Mouse (Mus musculus) cerebellum, adult 18-20 months (tissue): ENCODE results near the gene Tbl1x.
"Not testable (repeated sequence)": the region's sequence is repeated elsewhere in the genome, so short reads cannot be mapped to it uniquely, and the experiment has no call there.

Experiments
- DNase-seq, 2 experiments: peaks; one replicate each; pipeline ENCODE4 v3.0.0; 2021

Gene Tbl1x

DNA sequence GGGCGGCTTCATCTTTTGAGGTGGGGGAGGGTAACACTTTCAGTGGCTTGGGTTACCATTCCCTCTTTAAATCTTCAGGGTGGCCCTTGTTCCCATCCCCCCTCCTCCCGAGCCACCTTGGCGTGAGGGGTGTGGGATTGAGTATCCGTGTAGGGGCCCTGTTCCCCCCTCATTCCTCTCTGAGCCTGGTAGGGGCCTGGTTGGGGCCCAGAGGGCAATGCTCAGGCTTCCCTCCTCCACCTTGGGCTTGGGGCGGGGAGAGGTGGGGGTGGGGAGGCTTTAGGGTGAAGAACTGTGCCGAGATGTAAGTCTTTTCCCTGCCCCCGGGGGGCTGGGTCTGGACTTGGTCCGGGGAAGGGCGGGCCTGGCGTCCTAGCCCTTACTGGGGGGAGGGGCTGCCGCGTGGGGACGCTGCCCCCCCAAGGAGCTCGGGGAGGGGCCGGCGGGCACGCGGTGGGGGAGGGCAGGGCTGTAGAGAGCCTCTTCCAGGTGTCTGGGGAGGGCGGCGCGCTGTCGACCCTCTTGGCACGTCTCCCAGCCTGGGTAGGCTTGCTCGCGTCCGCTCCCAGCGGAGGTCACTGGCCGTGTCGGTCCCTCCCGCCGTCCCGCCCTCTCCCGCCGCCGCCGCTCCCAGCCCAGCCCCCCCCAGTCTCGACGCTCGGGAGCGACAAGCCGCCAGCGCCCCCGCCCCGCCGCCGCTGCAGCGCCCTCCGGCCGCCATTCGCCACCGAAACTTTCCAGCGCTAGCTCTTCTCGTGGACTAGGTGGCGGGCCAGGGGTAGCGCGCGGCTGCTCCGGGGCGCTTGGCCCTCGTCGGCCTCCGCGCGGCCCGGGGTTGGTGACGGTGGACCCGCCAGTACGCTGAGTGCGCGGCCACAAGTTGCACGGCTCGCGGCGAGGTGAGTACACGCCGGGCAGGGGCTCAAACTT lies at the start of gene Tbl1x:
Gene Tbl1x, plus strand, starts transcription at position 643 of the 930 bp plus-strand sequence.
- peak; percentile 61 to 77 for DNase-seq

DNA sequence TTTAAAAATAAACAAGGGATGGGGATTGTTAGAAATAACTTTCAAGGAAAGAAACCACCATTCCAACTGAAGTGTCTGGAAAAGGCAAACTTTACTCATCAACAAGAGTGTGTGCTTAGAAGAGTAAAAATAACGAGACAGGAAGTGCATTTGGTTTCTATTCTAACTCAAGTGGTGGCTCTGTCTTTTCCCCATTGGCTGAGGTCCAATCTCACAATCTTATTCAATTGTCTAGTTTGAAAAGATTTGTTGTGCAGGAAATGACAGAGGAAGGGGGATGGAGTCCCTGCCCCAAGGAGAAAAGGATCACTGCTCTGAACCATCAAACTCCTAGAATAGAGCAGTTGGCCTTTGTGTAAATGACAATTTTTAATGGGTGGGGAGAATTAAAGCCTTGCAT lies 41.6 kb upstream of the Tbl1x start:
- no peak for DNase-seq

DNA sequence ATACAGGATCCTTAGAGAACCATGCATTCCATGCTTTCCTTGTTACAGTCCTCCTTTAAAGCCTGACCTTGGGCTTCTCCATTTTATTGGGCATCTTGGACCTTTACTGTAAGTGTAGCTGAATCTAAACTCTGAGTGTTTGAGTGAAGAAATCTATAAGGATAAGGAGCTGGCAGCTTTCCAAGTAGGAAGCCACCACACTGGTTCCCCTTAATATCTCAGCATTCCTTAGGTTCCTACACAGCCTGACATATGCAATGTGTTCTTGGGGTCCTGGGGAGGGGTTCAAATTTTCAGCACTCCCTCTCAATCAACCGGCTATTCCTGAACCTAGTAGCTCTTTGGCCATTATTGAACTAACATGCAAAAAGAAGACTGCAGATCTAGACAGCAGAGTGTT lies 38.0 kb upstream of the Tbl1x start:
- no peak for DNase-seq

DNA sequence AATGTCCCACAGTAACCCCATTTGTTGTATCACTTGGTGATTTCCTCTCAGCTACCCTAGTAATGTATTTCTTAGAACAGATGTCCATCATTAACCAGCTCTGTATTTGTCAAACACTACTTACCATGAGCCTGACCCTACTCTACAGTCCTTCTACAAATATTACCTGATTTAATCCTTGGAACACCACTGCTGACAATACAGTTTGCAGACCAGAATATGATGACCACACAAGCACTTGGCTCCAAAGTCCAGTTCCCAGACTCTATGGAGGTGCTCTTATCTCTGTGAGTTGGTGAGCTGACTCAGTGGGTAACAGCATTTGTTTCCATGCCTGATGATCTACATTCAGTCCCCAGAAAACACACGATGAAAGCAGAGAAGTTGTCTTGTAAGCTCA lies 37.3 kb upstream of the Tbl1x start:
- no peak for DNase-seq

DNA sequence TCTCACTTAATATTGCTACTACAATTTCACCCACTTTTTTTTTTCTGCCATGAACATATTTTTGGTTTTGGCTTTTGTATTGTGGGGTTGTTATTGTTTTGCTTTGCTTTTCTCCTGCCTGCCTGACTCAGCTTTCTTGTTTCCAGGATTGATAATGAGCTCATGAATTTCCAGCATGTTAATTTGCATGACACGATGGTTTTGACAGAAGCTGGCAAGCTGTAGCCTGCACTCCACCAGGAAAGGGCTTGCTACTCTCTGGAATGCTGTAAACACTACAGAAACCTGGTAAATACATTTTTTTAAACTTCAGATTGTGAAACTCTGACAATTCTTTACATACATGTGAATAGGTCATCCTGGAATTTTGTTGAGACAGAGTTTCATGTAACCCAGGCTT lies 36.3 kb upstream of the Tbl1x start:
- no peak for DNase-seq

DNA sequence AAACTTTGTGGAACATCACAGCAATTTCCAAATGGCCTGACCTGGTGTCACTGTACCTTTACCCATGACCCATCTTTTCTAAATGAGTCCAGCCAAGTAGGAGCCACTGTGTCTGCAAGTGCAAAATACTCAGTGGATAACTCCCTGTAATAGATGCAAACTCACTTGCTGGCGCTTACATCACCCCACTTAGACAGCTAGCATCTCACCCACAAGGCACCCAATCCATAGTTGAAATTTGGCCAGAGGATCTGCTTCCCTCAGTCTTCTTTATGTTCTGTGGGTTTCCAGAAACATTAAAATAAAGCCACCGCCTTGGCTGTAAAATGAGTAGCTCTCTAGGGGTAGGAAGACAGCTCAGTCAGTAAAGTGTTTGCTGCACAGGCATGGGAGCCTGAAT lies 33.3 kb upstream of the Tbl1x start:
- no peak for DNase-seq

DNA sequence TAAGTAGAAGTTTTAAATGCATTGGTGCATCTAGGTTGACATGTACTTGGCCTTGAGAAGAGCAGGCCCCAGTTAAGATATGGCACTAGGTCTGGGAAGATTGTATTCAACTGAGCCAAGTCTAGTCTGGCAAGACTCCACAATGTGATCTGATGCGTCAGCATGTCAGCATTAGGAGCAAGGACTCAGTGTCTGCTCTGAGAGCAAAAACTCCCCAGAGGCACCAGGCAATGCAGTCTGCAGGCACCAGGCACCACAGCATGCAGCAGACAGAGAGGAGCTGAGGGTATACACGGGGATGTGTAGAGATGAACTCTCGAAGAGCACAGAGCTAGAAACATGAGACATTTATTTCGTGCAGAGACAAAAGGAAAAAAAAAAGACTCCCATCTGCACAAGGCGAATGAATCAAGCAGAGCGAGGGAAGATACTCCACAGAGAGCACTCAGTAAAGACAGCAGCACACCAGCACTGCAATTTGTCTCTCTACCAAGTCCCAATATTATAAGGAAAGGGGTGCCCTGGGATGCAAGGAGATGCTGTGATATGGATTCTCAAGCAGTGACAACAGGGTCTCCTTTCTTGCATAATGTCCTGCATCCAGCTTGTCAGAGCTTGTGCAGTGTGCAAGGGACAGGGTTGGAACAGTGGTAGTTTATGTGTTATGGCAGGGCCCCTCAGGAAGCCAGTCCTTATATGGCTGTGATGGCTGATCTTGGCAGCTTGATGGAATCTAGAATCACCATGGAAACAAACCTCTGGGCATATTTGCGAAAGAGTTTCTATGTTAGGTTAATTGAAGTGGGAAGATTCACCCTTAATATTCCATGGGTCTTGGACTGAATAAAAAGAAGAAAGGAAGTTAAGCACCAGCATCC lies 22.7 kb upstream of the Tbl1x start:
- DNase-seq = peak; percentile 5 to 20

DNA sequence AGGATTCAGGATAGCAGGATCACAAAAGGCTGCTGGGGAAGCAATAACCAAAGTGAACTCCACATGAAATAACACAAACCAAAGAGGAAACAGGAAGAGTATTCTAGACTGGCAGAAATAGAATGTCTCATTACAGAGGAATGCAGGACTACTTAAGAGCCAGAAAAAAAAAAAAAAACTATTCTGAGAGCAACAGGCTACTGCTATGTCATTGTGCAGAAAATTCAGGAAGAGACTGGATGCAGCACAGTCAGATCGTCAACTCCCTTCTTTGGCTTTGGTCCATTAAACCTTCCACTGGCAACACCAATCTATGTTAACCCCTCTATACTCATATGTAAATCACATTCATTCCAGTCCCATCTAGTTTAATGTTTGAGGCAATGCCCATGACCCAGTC lies 20.7 kb upstream of the Tbl1x start:
- no peak for DNase-seq

DNA sequence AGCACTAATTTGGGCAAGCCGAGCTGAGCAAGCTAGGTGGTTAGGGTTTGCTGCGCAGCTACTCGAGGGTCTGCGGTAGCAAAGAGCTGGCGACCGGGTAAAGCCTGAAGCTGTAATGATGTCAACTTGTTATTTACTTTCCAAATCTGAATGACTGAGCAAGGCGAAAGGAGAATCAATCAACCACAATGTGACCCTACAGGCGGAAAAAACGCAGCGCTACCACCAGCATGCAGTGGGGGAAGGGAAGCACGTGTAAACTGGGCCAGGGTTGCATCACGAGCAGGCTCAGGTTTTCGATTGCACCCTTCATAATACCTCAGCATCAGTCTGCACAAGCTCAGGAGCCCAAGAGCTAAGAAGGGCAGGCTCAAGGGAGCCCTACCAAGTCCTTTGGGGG lies 1.7 kb upstream of the Tbl1x start:
- DNase-seq = peak; percentile 77 to 80

DNA sequence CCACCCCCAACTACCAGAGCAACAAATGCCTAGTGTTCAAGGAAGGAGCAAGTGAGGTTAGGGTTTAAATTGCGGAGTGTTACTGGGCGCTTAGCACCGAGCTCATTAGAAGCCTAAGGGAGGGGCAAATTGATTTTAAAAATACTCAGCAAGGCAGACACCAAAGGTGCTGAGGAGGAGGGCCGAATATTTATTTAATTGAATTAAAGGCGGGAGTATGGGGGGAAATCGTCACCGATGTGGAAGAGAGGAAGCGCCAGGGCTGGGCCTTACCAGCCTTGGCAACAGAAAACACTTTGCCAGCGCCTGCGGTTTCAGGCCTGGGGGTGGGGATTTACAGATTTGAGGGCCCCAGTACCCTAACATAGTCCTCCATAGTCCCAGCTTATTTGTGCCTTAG lies 1.0 kb upstream of the Tbl1x start:
- peak; percentile 30 to 37 for DNase-seq

DNA sequence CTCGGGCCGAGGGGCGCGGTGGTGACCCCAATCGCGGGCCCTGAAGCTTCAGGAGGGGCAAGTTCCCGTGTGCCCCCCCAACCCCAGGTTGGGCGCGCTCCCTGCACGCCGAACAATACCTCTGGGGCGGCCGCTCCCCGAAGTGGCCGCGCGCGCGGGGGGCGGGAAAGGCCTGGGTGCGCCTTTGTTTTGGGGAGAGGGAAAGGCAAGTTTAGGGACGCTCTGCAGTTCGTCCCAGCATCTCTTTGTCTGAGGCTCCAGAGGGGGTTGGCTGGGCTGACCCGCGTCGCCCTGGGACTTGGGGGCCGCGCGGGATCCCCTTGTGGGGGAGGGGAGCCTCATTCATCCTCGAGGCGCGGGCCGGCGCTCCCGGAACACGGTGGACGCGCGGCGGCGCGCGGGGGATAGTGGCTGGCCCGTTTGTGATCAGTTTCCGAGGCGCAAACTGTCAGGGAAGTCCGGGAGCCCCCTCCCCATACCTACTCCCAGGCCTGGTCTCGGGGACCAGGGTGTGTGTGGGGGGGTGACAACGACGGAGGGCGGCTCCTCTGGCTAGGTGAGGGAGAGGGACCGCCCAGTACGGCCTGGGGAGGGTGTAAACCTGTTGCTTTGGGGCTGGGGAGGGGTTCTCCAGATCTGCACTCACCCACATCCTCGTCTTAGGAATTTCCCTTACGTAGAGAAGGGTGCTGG lies 634 bp downstream of the Tbl1x start:
- peak; percentile 42 to 55 for DNase-seq

DNA sequence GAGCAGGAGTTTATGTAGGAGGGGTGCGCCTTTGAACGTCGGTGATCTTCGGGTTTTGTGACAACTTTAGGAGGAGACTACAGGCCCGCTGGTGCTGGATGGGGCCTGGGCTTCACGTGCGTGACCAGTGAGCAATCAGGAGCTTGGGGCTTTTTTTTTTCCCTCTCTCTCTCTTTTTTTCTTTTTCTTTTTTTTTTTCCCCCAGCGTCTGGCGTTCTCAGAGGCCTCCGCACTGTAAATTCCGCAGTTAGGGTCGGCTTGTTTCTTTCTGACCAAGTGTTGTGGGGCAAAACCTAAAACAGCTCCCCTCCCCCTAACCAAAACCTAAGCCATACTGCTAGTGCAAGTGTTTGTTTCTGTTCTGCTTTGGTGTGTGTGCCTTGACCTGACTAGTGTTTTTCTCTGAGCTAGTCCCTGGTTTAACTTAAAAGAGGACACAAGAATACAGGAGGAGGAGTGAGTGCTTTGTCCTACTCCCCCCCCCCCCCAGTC lies 1.2 kb downstream of the Tbl1x start:
- no peak for DNase-seq

DNA sequence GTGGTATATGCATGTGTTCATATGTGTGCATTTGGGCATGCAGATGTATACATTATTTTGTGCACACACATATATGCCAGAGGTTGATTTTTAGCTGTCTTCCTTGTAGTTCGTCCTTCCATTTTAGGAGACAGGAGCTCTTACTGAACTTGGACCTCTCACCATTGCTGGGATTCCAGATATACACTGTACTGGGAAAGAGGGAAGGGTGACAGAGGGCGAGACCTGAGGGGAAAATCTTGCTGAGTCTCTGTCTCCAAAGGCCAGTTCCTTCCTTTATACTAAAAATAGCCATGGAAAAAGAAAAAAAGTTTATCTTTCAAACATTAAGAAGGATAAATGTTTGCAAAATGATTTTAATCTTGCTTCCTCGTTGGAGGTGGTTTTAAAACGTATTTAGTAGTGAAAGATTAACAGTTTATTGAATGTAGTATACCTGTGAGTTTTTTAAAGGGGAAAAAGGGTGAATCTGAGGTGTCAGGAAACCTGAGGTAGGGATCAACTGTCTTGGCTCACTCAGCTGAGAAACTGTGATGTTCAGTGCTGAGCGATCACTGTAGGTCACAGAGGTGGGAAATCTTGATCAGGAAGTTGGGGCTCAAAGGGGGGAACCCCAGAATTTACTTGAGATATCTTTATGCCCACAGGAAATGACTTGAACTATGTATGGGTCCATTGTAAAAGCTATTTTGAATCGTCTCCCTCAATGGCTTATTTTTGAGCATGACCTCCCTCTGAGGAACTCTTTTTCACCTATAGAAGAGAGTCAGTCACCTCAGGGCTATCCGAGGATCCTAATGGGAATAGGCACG lies 6.7 kb downstream of the Tbl1x start:
- DNase-seq = no peak

DNA sequence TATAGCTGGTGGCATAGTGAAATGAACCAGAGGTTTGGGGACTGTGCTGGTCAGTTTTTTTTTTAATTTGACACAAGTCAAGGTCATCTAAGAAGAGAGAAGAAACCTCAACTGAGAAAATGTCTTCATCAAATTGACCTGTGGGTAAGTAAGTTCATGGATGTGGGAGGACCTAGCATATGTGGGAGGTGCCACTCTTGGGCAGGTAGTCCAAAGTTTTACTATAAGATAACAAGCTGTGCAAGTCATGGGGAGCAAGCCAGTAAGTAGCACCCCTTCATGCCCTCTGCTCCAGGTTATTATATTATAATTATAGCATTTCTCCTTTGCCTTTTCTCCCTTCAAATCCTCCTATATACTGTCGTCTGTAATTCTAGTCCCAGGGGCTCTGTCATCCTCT lies 8.1 kb downstream of the Tbl1x start:
- no peak for DNase-seq

DNA sequence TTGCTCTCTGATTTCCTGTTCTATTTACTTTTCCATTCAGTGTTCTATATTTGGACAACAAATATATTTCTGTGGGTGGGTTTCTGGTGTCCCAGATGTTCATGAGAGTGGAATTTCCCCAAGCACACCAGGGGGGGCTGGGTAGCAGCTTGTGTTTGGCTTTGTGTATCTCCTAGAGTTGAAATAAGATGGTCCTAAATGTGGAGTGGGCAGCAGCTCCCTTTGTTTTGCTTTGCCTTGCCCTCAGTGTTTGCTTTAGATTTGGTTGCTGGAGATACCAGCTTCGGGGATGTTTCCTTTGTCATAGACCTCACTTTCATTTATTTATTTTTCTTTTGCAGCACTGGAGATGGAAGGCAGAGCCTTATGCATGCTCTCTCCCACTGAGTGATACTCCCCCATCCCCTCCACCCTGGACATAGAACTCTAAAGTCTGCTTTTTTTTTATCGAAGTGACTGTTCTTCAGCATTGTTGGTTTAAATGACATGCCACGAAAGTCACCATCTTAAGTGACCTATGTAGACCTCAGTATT lies 12.1 kb downstream of the Tbl1x start:
- DNase-seq = no peak

DNA sequence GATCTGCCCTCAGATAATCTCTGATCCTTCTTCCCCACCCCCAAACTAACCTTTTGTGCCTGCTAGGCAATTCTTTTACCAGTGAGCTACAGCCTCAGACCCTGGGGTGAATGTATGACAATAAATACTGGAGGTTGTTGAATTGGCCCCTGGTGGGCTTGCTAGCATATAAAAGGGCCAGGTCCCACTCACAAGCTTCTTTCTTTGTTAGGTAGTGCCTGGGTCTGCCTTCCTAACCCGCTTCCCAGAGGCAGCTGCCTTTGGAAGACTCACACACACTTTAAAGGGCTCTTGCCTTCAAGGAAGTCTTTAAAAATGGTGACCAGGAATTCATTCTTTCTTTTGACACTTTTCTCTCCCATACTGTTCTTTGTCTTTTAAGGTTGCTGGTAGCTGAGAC lies 14.4 kb downstream of the Tbl1x start:
- DNase-seq = no peak

DNA sequence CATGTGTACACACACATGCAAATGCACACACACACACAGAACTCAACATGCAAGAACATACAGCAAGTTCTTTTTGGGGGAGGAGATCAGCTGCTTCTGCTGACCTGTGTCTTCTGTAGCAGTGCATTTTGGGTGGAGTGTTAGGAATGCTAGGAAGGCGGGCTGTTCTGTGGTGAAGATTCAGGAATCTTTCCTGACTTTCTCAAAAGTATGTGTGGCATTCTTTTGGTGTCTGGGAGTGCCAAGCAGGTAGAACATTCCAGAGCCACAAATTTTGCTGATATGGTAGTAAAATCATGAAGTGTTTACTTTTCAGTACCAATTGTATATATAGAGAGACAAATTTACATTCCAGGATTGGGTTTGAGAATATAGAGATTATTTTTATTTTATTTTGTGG lies 17.6 kb downstream of the Tbl1x start:
- no peak for DNase-seq

DNA sequence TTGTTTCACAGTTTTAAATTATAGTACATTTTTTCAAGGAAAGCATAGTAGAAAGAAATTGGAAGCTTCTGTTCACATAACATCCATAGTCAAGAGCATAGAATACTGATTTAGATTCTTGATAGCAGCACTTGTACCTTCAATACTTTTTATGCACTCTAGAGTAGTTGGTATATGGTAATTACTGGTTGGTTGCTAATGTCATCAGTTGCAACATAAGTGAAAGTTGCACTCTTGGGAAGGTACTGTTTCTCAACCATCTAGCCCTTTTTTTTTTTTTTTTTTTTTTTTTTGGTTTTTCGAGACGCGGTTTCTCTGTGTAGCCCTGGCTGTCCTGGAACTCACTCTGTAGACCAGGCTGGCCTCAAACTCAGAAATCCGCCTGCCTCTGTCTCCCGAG lies 20.2 kb downstream of the Tbl1x start:
- no peak for DNase-seq

DNA sequence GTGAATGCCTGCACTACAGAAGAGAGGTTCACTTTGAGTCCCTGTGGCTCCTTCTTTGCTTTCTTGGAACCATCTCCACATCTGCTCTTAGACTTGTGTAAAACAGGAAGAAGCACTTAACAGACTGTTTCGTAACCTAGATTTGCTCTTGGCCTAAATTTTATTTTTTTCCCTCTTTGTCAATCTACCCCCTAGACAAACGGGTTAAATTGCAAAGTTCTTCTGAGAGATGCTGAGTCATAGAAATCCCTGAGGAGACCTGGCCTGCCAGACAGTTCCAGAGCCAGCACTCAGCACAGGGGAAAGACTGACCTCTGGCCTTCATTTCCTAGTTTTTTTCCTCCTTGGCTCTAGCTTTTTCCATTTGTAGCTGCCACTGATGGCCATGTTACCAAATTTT lies 23.1 kb downstream of the Tbl1x start:
- no peak for DNase-seq

DNA sequence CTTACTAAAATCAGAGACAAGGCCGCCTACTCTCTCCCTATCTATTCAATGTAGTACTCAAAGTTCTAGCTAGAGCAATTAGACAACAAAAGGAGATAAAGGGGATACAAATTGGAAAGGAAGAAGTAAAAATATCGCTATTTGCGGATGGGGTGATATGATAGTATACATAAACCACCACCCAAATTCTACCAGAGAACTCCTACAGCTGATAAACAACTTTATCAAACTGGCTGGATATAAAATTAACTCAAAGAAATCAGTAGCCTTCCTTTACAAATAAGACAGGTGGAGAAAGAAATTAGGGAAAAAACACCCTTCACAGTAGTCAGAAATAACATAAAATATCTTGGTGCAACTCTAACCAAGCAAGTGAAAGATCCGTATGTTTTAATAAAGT lies 29.0 kb downstream of the Tbl1x start:
- not testable (repeated sequence) for DNase-seq

DNA sequence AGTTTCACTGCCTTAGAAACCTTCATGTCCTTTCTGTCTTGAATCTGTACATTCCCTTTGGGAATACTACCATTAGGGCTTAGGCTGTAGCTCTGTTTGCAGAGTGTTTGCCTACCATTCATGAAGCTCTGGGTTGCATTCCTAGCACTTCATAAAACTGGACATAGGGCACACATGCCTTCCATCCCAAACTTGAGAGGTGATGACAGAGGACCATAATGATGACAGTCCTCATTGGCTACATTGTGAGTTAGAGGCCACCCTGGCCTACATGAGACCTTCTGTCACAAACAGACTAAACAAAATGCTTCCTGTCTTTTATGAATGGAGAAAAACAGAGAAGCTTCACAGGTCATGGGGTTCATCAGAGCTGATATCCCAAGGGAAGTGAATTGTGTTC lies 33.2 kb downstream of the Tbl1x start:
- DNase-seq = no peak

DNA sequence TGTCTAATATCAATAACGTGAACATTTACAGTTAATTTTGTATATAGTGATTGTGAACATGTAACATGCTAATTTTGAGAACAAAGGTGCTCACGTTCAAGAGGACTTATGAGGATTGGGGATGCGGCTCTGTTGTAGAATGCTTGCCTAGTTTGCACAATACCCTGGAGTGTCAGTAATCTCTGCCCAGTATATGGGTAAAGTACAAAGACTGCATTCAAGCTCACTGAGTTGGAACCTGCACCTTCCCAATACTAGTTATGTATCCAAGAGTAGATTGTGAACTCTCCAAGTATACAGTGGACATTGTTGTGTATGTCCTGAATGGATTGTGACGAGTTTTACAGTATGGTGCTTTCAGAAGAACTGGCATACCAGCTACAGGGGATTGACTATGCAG lies 33.7 kb downstream of the Tbl1x start:
- DNase-seq = no peak
